Mouse (Mus musculus) hindlimb bud, embryonic 11.5 days (tissue): ENCODE measurements at regions not wholly inside any gene's neighbourhood (a gene's known extent, or its start where the extent isn't known, plus 50 kb on each side); places are given as distances from the start of the nearest gene placed in this dataset.

Source experiments
- DNase-seq: peaks from one replicate; pipeline ENCODE4 v3.0.0-alpha.2; 2012; ENCODE audit warnings: low read depth, low spot score; ENCODE audit errors: extremely low spot score

GRCm38 (mm10) chr1:69376923-69377706, 269.3 kb upstream of the Erbb4 start:
- DNase-seq = no peak

- no peak for DNase-seq
These were observed 267.4 kb upstream of the Erbb4 start for GRCm38 (mm10) chr1:69375246-69375645.

GRCm38 (mm10) chr1:69370078-69370477, 262.2 kb upstream of the Erbb4 start:
- DNase-seq = no peak

GRCm38 (mm10) chr1:69367531-69367930, 259.7 kb upstream of the Erbb4 start:
- DNase-seq = no peak

- DNase-seq = no peak
These were observed 256.2 kb upstream of the Erbb4 start for GRCm38 (mm10) chr1:69364069-69364468.

GRCm38 (mm10) chr1:69357548-69357947, 249.7 kb upstream of the Erbb4 start:
- no peak for DNase-seq

GRCm38 (mm10) chr1:69350417-69350816, 242.6 kb upstream of the Erbb4 start:
- no peak for DNase-seq

GRCm38 (mm10) chr1:69349826-69350225, 242.0 kb upstream of the Erbb4 start:
- no peak for DNase-seq

- DNase-seq = no peak
These were observed 234.2 kb upstream of the Erbb4 start for GRCm38 (mm10) chr1:69342100-69342499.

GRCm38 (mm10) chr1:69340481-69340880, 232.6 kb upstream of the Erbb4 start:
- DNase-seq = no peak

GRCm38 (mm10) chr1:69331418-69332254, 223.8 kb upstream of the Erbb4 start:
- DNase-seq = no peak

GRCm38 (mm10) chr1:69329399-69329798, 221.5 kb upstream of the Erbb4 start:
- DNase-seq = no peak

GRCm38 (mm10) chr1:69326711-69327110, 218.9 kb upstream of the Erbb4 start:
- no peak for DNase-seq

GRCm38 (mm10) chr1:69319526-69319925, 211.7 kb upstream of the Erbb4 start:
- no peak for DNase-seq

GRCm38 (mm10) chr1:69296816-69297215, 189.0 kb upstream of the Erbb4 start:
- no peak for DNase-seq

GRCm38 (mm10) chr1:69291329-69291728, 183.5 kb upstream of the Erbb4 start:
- no peak for DNase-seq

- DNase-seq = no peak
These were observed 178.5 kb upstream of the Erbb4 start for GRCm38 (mm10) chr1:69286374-69286773.

GRCm38 (mm10) chr1:69277428-69277827, 169.6 kb upstream of the Erbb4 start:
- DNase-seq = no peak

- no peak for DNase-seq
These were observed 139.8 kb upstream of the Erbb4 start for GRCm38 (mm10) chr1:69247691-69248090.

GRCm38 (mm10) chr1:69242289-69242909, 134.5 kb upstream of the Erbb4 start:
- no peak for DNase-seq

- DNase-seq = peak; percentile 8
These were observed 133.8 kb upstream of the Erbb4 start for GRCm38 (mm10) chr1:69241502-69242214.
